Mouse (Mus musculus): ENCODE results near the gene Gm853. TPM values are rescaled to one million over a fixed set of nuclear protein-coding genes. Genes with fewer than 3 reads are reported as not detected.

Gm853 gene
- polyA plus RNA-seq, 1 experiment from 2014 or later, result not detected

- H3K27me3 ChIP-seq (ENCODE audit: control insufficient read depth, insufficient read depth, low read length), result peaks cover 9% of the 10 kb centered on the region
- no peaks in the 10 kb centered on the region for H3K9me3 ChIP-seq (replicated peaks; ENCODE audit: control insufficient read depth, low read length)
- WGBS, result 14% methylated on average over 35 of the region's 35 CpGs
- no peaks in the 10 kb centered on the region for H3K36me3 ChIP-seq (ENCODE audit: control insufficient read depth, insufficient read depth, low read length)
- H3K4me2 ChIP-seq (ENCODE audit: low read depth, low read length), result peak overlapping the region; percentile 78
- no peaks in the 10 kb centered on the region for H3K4me1 ChIP-seq (ENCODE audit: control insufficient read depth, insufficient read depth, low read length)
- H3K4me3 ChIP-seq (replicated peaks; ENCODE audit: low read length), result peak overlapping the region; percentile 43
- ATAC-seq (ENCODE audit: insufficient read depth, low FRiP score), result peak; percentile 77; the same call in 1 of the 2 replicates
- H3K9ac ChIP-seq (ENCODE audit: low read length), result peak overlapping the region; percentile 61
- H3K27ac ChIP-seq (ENCODE audit: low read length), result no peak overlapping the region
These were observed 23.2 kb downstream of the Gm853 start for GRCm38 (mm10) chr4:130198694-130199670.

DNA sequence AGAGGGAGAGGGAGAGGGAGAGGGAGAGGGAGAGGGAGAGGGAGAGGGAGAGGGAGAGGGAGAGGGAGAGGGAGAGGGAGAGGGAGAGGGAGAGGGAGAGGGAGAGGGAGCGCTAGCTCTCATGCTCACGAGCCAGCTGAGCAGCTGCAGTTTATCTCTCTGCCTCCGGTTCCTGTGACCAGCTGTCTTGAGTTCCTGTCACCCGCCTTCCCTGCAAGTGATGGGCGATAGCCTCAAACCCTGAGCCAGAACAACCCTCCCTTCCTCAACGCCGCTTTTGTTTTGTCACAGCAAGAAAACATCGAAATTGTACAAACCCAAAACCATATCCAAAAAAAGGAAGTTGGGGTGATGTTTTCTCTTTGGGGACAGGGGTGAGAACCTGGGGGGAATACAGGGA lies 25.7 kb downstream of the Gm853 start:
- ATAC-seq (ENCODE audit: insufficient read depth, low FRiP score), result no peak
- Histone ChIP-seq H3K9me3 (replicated peaks; ENCODE audit: control insufficient read depth, low read length) (no peaks in the 10 kb centered on the region), H3K27me3 (ENCODE audit: control insufficient read depth, insufficient read depth, low read length) (peaks cover 9% of the 10 kb centered on the region), H3K9ac (ENCODE audit: low read length) (no peak overlapping the region), H3K4me2 (ENCODE audit: low read depth, low read length) (no peak overlapping the region), H3K36me3 (ENCODE audit: control insufficient read depth, insufficient read depth, low read length) (no peaks in the 10 kb centered on the region), H3K4me1 (ENCODE audit: control insufficient read depth, insufficient read depth, low read length) (no peaks in the 10 kb centered on the region), H3K4me3 (replicated peaks; ENCODE audit: low read length) (no peak overlapping the region), H3K27ac (ENCODE audit: low read length) (no peak overlapping the region)
- 51% methylated on average over 8 of the region's 8 CpGs for WGBS

- Histone ChIP-seq H3K4me3 (replicated peaks; ENCODE audit: low read length) (no peak overlapping the region), H3K36me3 (ENCODE audit: control insufficient read depth, insufficient read depth, low read length) (no peaks in the 10 kb centered on the region), H3K9ac (ENCODE audit: low read length) (no peak overlapping the region), H3K4me1 (ENCODE audit: control insufficient read depth, insufficient read depth, low read length) (no peaks in the 10 kb centered on the region), H3K4me2 (ENCODE audit: low read depth, low read length) (no peak overlapping the region), H3K27me3 (ENCODE audit: control insufficient read depth, insufficient read depth, low read length) (peaks cover 9% of the 10 kb centered on the region), H3K27ac (ENCODE audit: low read length) (no peak overlapping the region), H3K9me3 (replicated peaks; ENCODE audit: control insufficient read depth, low read length) (no peaks in the 10 kb centered on the region)
- ATAC-seq (ENCODE audit: insufficient read depth, low FRiP score), result no peak
- 70% methylated on average over 13 of the region's 13 CpGs for WGBS
These were observed 26.3 kb downstream of the Gm853 start for GRCm38 (mm10) chr4:130195924-130196323.

- no peak overlapping the region for H3K4me3 ChIP-seq (replicated peaks; ENCODE audit: low read length)
- H3K27ac ChIP-seq (ENCODE audit: low read length), result no peak overlapping the region
- 28% methylated on average over 9 of the region's 9 CpGs for WGBS
- no peak overlapping the region for H3K9ac ChIP-seq (ENCODE audit: low read length)
- ATAC-seq (ENCODE audit: insufficient read depth, low FRiP score), result no peak
- H3K4me2 ChIP-seq (ENCODE audit: low read depth, low read length), result no peak overlapping the region
- 0 out of 2 replicates have a peak, but pooled peaks cover 3% of the 10 kb centered on the region for H3K27me3 ChIP-seq (ENCODE audit: control insufficient read depth, insufficient read depth, low read length)
- H3K9me3 ChIP-seq (replicated peaks; ENCODE audit: control insufficient read depth, low read length), result no peaks in the 10 kb centered on the region
- H3K36me3 ChIP-seq (ENCODE audit: control insufficient read depth, insufficient read depth, low read length), result no peaks in the 10 kb centered on the region
- H3K4me1 ChIP-seq (ENCODE audit: control insufficient read depth, insufficient read depth, low read length), result 0 out of 2 replicates have a peak, but pooled peaks cover 4% of the 10 kb centered on the region
These were observed 29.9 kb downstream of the Gm853 start for GRCm38 (mm10) chr4:130192266-130192665.

- no peak overlapping the region for H3K9ac ChIP-seq (ENCODE audit: low read length)
- H3K4me3 ChIP-seq (replicated peaks; ENCODE audit: low read length), result no peak overlapping the region
- WGBS, result 67% methylated on average over 7 of the region's 7 CpGs
- no peak overlapping the region for H3K4me2 ChIP-seq (ENCODE audit: low read depth, low read length)
- H3K36me3 ChIP-seq (ENCODE audit: control insufficient read depth, insufficient read depth, low read length), result no peaks in the 10 kb centered on the region
- no peaks in the 10 kb centered on the region for H3K9me3 ChIP-seq (replicated peaks; ENCODE audit: control insufficient read depth, low read length)
- 0 out of 2 replicates have a peak, but pooled peaks cover 3% of the 10 kb centered on the region for H3K27me3 ChIP-seq (ENCODE audit: control insufficient read depth, insufficient read depth, low read length)
- 0 out of 2 replicates have a peak, but pooled peaks cover 4% of the 10 kb centered on the region for H3K4me1 ChIP-seq (ENCODE audit: control insufficient read depth, insufficient read depth, low read length)
- ATAC-seq (ENCODE audit: insufficient read depth, low FRiP score), result peak; percentile 48; the same call in 1 of the 2 replicates
- H3K27ac ChIP-seq (ENCODE audit: low read length), result no peak overlapping the region
These were observed 32.6 kb downstream of the Gm853 start for GRCm38 (mm10) chr4:130189606-130190005.

DNA sequence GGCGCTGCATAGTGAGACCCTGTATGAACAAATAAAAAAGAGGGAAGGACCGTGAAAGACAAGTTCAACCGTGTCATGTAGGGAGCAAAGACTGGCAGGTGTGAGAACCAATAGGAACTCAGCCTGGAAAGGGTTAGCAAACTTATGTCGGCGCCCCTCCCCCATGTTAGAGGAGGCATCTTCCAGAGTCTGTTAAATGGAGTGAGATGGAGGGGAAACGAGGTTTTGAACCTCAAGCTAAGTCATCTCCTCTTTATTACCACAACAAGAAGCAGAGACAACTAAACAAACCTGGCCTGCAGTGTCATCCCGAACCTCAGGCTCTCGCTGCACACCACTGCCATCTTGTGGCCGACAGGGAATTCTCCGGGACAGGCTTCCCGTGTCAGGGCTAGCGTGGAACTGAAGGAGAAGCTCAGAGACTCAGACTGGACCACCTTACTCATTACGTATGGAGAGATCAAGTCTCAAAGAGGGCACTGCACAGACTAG lies 33.3 kb downstream of the Gm853 start:
- no peak overlapping the region for H3K27ac ChIP-seq (ENCODE audit: low read length)
- H3K4me3 ChIP-seq (replicated peaks; ENCODE audit: low read length), result peak overlapping the region; percentile 16; the same call in 1 of the 2 replicates
- peak overlapping the region; percentile 47 for H3K4me2 ChIP-seq (ENCODE audit: low read depth, low read length)
- no peaks in the 10 kb centered on the region for H3K36me3 ChIP-seq (ENCODE audit: control insufficient read depth, insufficient read depth, low read length)
- ATAC-seq (ENCODE audit: insufficient read depth, low FRiP score), result peak; percentile 74; the same call in 1 of the 2 replicates
- 0 out of 2 replicates have a peak, but pooled peaks cover 4% of the 10 kb centered on the region for H3K4me1 ChIP-seq (ENCODE audit: control insufficient read depth, insufficient read depth, low read length)
- H3K9me3 ChIP-seq (replicated peaks; ENCODE audit: control insufficient read depth, low read length), result no peaks in the 10 kb centered on the region
- no peak overlapping the region for H3K9ac ChIP-seq (ENCODE audit: low read length)
- H3K27me3 ChIP-seq (ENCODE audit: control insufficient read depth, insufficient read depth, low read length), result no peaks in the 10 kb centered on the region
- 3% methylated on average over 13 of the region's 13 CpGs for WGBS

DNA sequence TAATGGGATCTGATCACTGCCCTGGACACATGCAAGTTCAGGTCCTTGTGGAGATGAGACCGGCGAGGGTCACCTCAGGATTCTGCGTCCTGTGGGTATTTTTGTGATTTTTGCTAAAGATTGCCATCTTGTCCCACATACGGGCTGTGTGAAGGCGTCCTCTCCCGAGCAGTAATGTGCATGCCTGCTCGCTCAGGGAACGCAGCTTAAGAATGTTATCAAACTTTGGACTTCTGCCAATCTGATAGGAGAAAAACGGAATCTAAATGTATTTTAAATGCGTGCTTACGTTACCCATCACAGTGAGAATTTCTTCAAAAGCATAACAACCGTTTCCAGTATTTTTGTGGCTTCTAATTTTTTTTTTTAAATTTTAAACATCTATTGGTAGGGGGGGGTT lies 35.3 kb downstream of the Gm853 start:
- no peaks in the 10 kb centered on the region for H3K27me3 ChIP-seq (ENCODE audit: control insufficient read depth, insufficient read depth, low read length)
- H3K36me3 ChIP-seq (ENCODE audit: control insufficient read depth, insufficient read depth, low read length), result no peaks in the 10 kb centered on the region

DNA sequence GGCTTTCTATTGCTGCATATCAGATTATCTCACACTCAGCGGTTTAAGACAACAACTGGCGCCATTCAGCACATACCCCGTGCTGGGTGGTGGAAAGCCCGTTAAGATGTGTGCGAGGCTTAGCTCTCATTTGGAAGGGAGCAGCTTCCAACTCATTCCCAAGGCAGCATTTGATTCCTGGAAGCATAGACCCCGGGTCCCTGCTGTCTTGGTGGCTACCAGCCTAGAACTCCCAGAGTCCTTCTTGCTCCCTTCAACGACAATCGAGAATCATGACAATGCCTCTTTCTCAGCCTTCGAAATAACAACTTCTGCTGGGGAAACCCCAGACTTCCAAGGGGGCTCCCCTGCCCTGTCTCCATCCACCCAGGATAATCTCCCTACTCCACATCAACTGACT lies 35.8 kb downstream of the Gm853 start:
- no peak overlapping the region for H3K4me3 ChIP-seq (replicated peaks; ENCODE audit: low read length)
- H3K36me3 ChIP-seq (ENCODE audit: control insufficient read depth, insufficient read depth, low read length), result no peaks in the 10 kb centered on the region
- H3K27ac ChIP-seq (ENCODE audit: low read length), result no peak overlapping the region
- H3K4me1 ChIP-seq (ENCODE audit: control insufficient read depth, insufficient read depth, low read length), result 0 out of 2 replicates have a peak, but pooled peaks cover 4% of the 10 kb centered on the region
- H3K27me3 ChIP-seq (ENCODE audit: control insufficient read depth, insufficient read depth, low read length), result no peaks in the 10 kb centered on the region
- no peak for ATAC-seq (ENCODE audit: insufficient read depth, low FRiP score)
- WGBS, result 73% methylated on average over 9 of the region's 9 CpGs
- no peak overlapping the region for H3K9ac ChIP-seq (ENCODE audit: low read length)
- no peaks in the 10 kb centered on the region for H3K9me3 ChIP-seq (replicated peaks; ENCODE audit: control insufficient read depth, low read length)
- no peak overlapping the region for H3K4me2 ChIP-seq (ENCODE audit: low read depth, low read length)

More for the DNA sequence above, 35.3 kb downstream of the Gm853 start:
- Histone ChIP-seq H3K9me3 (replicated peaks; ENCODE audit: control insufficient read depth, low read length) (no peaks in the 10 kb centered on the region), H3K4me3 (replicated peaks; ENCODE audit: low read length) (no peak overlapping the region), H3K4me1 (ENCODE audit: control insufficient read depth, insufficient read depth, low read length) (0 out of 2 replicates have a peak, but pooled peaks cover 4% of the 10 kb centered on the region), H3K4me2 (ENCODE audit: low read depth, low read length) (no peak overlapping the region), H3K9ac (ENCODE audit: low read length) (no peak overlapping the region), H3K27ac (ENCODE audit: low read length) (no peak overlapping the region)
- ATAC-seq (ENCODE audit: insufficient read depth, low FRiP score), result no peak
- 48% methylated on average over 12 of the region's 12 CpGs for WGBS

DNA sequence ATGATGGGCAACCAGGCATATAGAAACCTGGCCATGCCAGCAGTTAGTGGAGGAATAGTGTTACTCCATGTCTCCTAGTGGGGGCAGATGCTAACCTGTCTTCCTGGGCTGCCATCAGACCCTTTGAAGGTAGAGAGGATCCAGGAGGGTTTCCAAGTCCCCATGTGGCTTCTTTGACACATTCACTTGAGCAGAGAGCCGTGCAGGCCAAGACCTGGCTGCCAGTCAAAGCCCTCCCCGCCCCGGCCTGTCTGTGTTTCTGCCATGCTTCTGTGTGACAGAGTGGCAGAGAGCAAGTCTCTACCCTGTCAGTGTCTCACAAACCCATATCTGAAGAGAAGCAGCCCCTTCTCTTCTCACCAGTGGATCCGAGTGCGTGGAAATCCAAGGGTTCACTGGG lies 38.3 kb downstream of the Gm853 start:
- H3K9me3 ChIP-seq (replicated peaks; ENCODE audit: control insufficient read depth, low read length), result no peaks in the 10 kb centered on the region
- no peak overlapping the region for H3K4me3 ChIP-seq (replicated peaks; ENCODE audit: low read length)
- no peaks in the 10 kb centered on the region for H3K36me3 ChIP-seq (ENCODE audit: control insufficient read depth, insufficient read depth, low read length)
- WGBS, result 79% methylated on average over 5 of the region's 5 CpGs
- no peak for ATAC-seq (ENCODE audit: insufficient read depth, low FRiP score)
- no peak overlapping the region for H3K27ac ChIP-seq (ENCODE audit: low read length)
- H3K4me1 ChIP-seq (ENCODE audit: control insufficient read depth, insufficient read depth, low read length), result 0 out of 2 replicates have a peak, but pooled peaks cover 4% of the 10 kb centered on the region
- no peak overlapping the region for H3K4me2 ChIP-seq (ENCODE audit: low read depth, low read length)
- no peaks in the 10 kb centered on the region for H3K27me3 ChIP-seq (ENCODE audit: control insufficient read depth, insufficient read depth, low read length)
- no peak overlapping the region for H3K9ac ChIP-seq (ENCODE audit: low read length)

Measured in stomach, embryonic 16.5 days (tissue).